Mouse (Mus musculus) MEL (cell line): Measurements from ENCODE around the gene Dgcr6. TPM values are rescaled to one million over a fixed set of nuclear protein-coding genes. Genes with fewer than 3 reads are reported as not detected.
A peak's percentile ranks its signal among the peaks of the same experiment; 100 is the strongest.

Source experiments
- DNase-seq: peaks from one replicate; pipeline ENCODE4 v3.0.0; 2011; ENCODE audit warnings: low read depth, low spot score
- H3K27ac ChIP-seq: 2 replicates; pipeline ENCODE4 v1.5.1; 2012; ENCODE audit warnings: low read depth, mild to moderate bottlenecking, control low read depth, low read length, moderate library complexity; ENCODE audit not compliant: control insufficient read depth
- H3K27me3 ChIP-seq, 2 experiments: fragments of 150-350 bp in 1 of 2; sonication (generic) in 1 of 2; 2 replicates each; pipeline ENCODE4 v1.6.1; 2012; ENCODE audit warnings: low read length in 2 of 2, mild to moderate bottlenecking in 2 of 2, improper control_type of control experiment in 1 of 2, moderate library complexity in 1 of 2; ENCODE audit not compliant: insufficient read depth in 2 of 2, control insufficient read depth in 1 of 2
- H3K36me3 ChIP-seq, 2 experiments: 2 replicates each; pipeline ENCODE4 v1.6.1; 2012 to 2014; ENCODE audit warnings: low read length in 2 of 2, improper control_type of control experiment in 1 of 2, inconsistent platforms in 1 of 2, mild to moderate bottlenecking in 1 of 2; ENCODE audit not compliant: insufficient read depth in 2 of 2, control insufficient read depth in 1 of 2
- H3K4me1 ChIP-seq, 2 experiments: fragments of 150-350 bp in 1 of 2; sonication (generic) in 1 of 2; 2 replicates each; pipeline ENCODE4 v1.6.1; 2012; ENCODE audit warnings: low read length in 2 of 2, improper control_type of control experiment in 1 of 2, mild to moderate bottlenecking in 1 of 2; ENCODE audit not compliant: insufficient read depth in 2 of 2, control insufficient read depth in 1 of 2
- H3K4me3 ChIP-seq, 2 experiments: fragments of 150-350 bp in 1 of 2; sonication (generic) in 1 of 2; 2 replicates each; pipeline ENCODE4 v1.5.1; 2012; ENCODE audit warnings: low read depth in 2 of 2, low read length in 2 of 2, mild to moderate bottlenecking in 2 of 2, moderate library complexity in 2 of 2, control low read depth in 1 of 2, improper control_type of control experiment in 1 of 2; ENCODE audit not compliant: control insufficient read depth in 1 of 2, insufficient read depth in 1 of 2
- H3K79me2 ChIP-seq: 2 replicates; pipeline ENCODE4 v1.6.1; 2012; ENCODE audit warnings: mild to moderate bottlenecking, low read length, moderate library complexity; ENCODE audit not compliant: control insufficient read depth, poor library complexity, insufficient read depth
- H3K9ac ChIP-seq: 2 replicates; pipeline ENCODE4 v1.6.1; 2012; ENCODE audit warnings: low read depth, mild to moderate bottlenecking, control low read depth, low read length, moderate library complexity; ENCODE audit not compliant: control insufficient read depth, poor library complexity, severe bottlenecking
- H3K9me3 ChIP-seq: fragments of 150-350 bp; sonication (generic); replicated peaks from 2 replicates; pipeline ENCODE4 v1.6.1; 2012; ENCODE audit warnings: mild to moderate bottlenecking, low read length, improper control_type of control experiment, moderate library complexity; ENCODE audit not compliant: insufficient read depth
- BHLHE40 ChIP-seq: IDR thresholded peaks from 2 replicates; pipeline ENCODE4 v1.6.1; 2012; ENCODE audit warnings: low read depth, mild to moderate bottlenecking, inconsistent platforms, low read length, improper control_type of control experiment, borderline replicate concordance
- CHD1 ChIP-seq: IDR thresholded peaks from 2 replicates; pipeline ENCODE4 v1.6.1; 2012; ENCODE audit warnings: low read depth, mild to moderate bottlenecking, inconsistent platforms, low read length, improper control_type of control experiment
- CTCF ChIP-seq, 3 experiments: IDR thresholded peaks in 2 of 3; conservative IDR thresholded peaks in 1 of 3; 2 replicates each; pipeline ENCODE4 v1.5.1; 2011 to 2012; ENCODE audit warnings: low read length in 3 of 3, low read depth in 2 of 3, mild to moderate bottlenecking in 2 of 3, improper control_type of control experiment in 1 of 3, inconsistent platforms in 1 of 3, mixed read lengths in 1 of 3, moderate library complexity in 1 of 3; ENCODE audit not compliant: control insufficient read depth in 1 of 3, insufficient read depth in 1 of 3, poor library complexity in 1 of 3, severe bottlenecking in 1 of 3
- E2F4 ChIP-seq: IDR thresholded peaks from 2 replicates; pipeline ENCODE4 v1.6.1; 2011; ENCODE audit warnings: low read depth, low read length, improper control_type of control experiment, borderline replicate concordance
- EP300 ChIP-seq, 2 experiments: IDR thresholded peaks; 2 replicates each; pipeline ENCODE4 v1.6.1; 2011; ENCODE audit warnings: improper control_type of control experiment in 2 of 2, low read length in 2 of 2, low read depth in 1 of 2, mild to moderate bottlenecking in 1 of 2
- ETS1 ChIP-seq: IDR thresholded peaks from 2 replicates; pipeline ENCODE4 v1.6.1; 2012; ENCODE audit warnings: low read depth, mild to moderate bottlenecking, inconsistent platforms, low read length, improper control_type of control experiment, moderate library complexity
- GABPA ChIP-seq: IDR thresholded peaks from 2 replicates; pipeline ENCODE4 v1.6.1; 2012; ENCODE audit warnings: low read depth, mild to moderate bottlenecking, inconsistent platforms, low read length, improper control_type of control experiment, moderate library complexity
- GATA1 ChIP-seq: IDR thresholded peaks from 2 replicates; pipeline ENCODE4 v1.6.1; 2011; ENCODE audit warnings: low read depth, low read length, improper control_type of control experiment
- MAZ ChIP-seq: IDR thresholded peaks from 2 replicates; pipeline ENCODE4 v1.6.1; 2012; ENCODE audit warnings: low read depth, mild to moderate bottlenecking, inconsistent platforms, low read length, improper control_type of control experiment
- MXI1 ChIP-seq: IDR thresholded peaks from 2 replicates; pipeline ENCODE4 v1.6.1; 2011; ENCODE audit warnings: mild to moderate bottlenecking, low read depth, low read length, improper control_type of control experiment
- MYB ChIP-seq: IDR thresholded peaks from 2 replicates; pipeline ENCODE4 v1.6.1; 2011; ENCODE audit warnings: mild to moderate bottlenecking, low read depth, low read length, improper control_type of control experiment
- POLR2A ChIP-seq, 2 experiments: IDR thresholded peaks; 2 replicates each; pipeline ENCODE4 v1.6.1; 2011 to 2012; ENCODE audit warnings: low read length in 2 of 2, mild to moderate bottlenecking in 2 of 2, control low read depth in 1 of 2, improper control_type of control experiment in 1 of 2, low read depth in 1 of 2, moderate library complexity in 1 of 2; ENCODE audit not compliant: control insufficient read depth in 1 of 2, insufficient read depth in 1 of 2, poor library complexity in 1 of 2
- POLR2AphosphoS5 ChIP-seq: IDR thresholded peaks from 2 replicates; pipeline ENCODE4 v1.6.1; 2012; ENCODE audit warnings: low read depth, borderline replicate concordance, mild to moderate bottlenecking, inconsistent platforms, low read length, moderate library complexity, mixed read lengths
- SIN3A ChIP-seq: IDR thresholded peaks from 2 replicates; pipeline ENCODE4 v1.6.1; 2012; ENCODE audit warnings: low read length, improper control_type of control experiment, inconsistent platforms
- TAL1 ChIP-seq: IDR thresholded peaks from 2 replicates; pipeline ENCODE4 v1.6.1; 2012; ENCODE audit warnings: mild to moderate bottlenecking, inconsistent platforms, low read length, moderate library complexity, mixed read lengths
- TCF12 ChIP-seq: IDR thresholded peaks from 2 replicates; pipeline ENCODE4 v1.6.1; 2014; ENCODE audit warnings: low read depth, mild to moderate bottlenecking, inconsistent platforms, low read length, improper control_type of control experiment, moderate library complexity
- USF1 ChIP-seq: IDR thresholded peaks from 2 replicates; pipeline ENCODE4 v1.6.1; 2014; ENCODE audit warnings: low read depth, mild to moderate bottlenecking, inconsistent platforms, low read length, improper control_type of control experiment, moderate library complexity
- polyA plus RNA-seq, 2 experiments: library from polyadenylated mRNA; stranded (reverse) in 1 of 2; unstranded in 1 of 2; fragments of >175 nt in 1 of 2; fragments of >200 nt in 1 of 2; gene quantifications; 2 replicates each; pipeline versions ENCODE4 v1.2.1 to v1.2.4; 2012; ENCODE audit warnings: low replicate concordance in 2 of 2, low read depth in 1 of 2; ENCODE audit not compliant: insufficient read length in 2 of 2, insufficient read depth in 1 of 2, missing spikeins in 1 of 2
- total RNA-seq: library from RNA; depleted of rRNA; stranded (reverse); fragments of 300-350 nt; gene quantifications from 2 replicates; pipeline ENCODE4 v1.2.3, GENCODE M21; 2012

Gene Dgcr6
- total and polyA plus RNA-seq, 3 experiments, result 66.8 to 133 TPM; not detected in 1

- no peak overlapping the region for H3K4me3 ChIP-seq
- peaks cover 3 to 8% of the 10 kb centered on the region in 2 experiments for H3K4me1 ChIP-seq
- DNase-seq, result no peak
- H3K27me3 ChIP-seq, result no peaks in the 10 kb centered on the region
- peaks cover 12% of the 10 kb centered on the region for H3K79me2 ChIP-seq
- peaks cover 0 to 4% of the 10 kb centered on the region in 2 experiments; a peak in 3 of 4 replicates for H3K36me3 ChIP-seq
- no peak overlapping the region for H3K9ac ChIP-seq
- H3K27ac ChIP-seq, result no peak overlapping the region
- TF ChIP-seq TCF12 (no peak), CTCF (IDR thresholded peaks at IDR 0.05 in 2 of 3, conservative IDR thresholded peaks at IDR 0.05 in 1 of 3; ENCODE audit: control insufficient read depth in 1 of 3, insufficient read depth in 1 of 3, low read depth in 2 of 3, low read length in 3 of 3, poor library complexity in 1 of 3, severe bottlenecking in 1 of 3) (no peak), POLR2AphosphoS5 (no peak), EP300 (IDR thresholded peaks at IDR 0.05; ENCODE audit: low read depth in 1 of 2, low read length in 2 of 2) (no peak), CHD1 (no peak), USF1 (no peak), E2F4 (no peak), BHLHE40 (no peak), ETS1 (no peak)
- H3K9me3 ChIP-seq, result no peaks in the 10 kb centered on the region
Observed at GRCm38 (mm10) chr16:18070798-18071197, 18.1 kb downstream of the Dgcr6 start.

- H3K9ac ChIP-seq, result no peak overlapping the region
- H3K27ac ChIP-seq, result no peak overlapping the region
- TF ChIP-seq POLR2A (IDR thresholded peaks at IDR 0.05; ENCODE audit: control insufficient read depth in 1 of 2, insufficient read depth in 1 of 2, low read depth in 1 of 2, low read length in 2 of 2, poor library complexity in 1 of 2) (peak in 1 of 2 experiments; percentile 15; a peak in 1 of 4 replicates), MAZ (no peak)
- TF ChIP-seq, all 39 proteins: peak for 1
- no peak overlapping the region for H3K4me3 ChIP-seq
- no peaks in the 10 kb centered on the region for H3K27me3 ChIP-seq
- no peak for DNase-seq
- H3K79me2 ChIP-seq, result peaks cover 5% of the 10 kb centered on the region; the same call in 1 of the 2 replicates
- peaks cover 3 to 10% of the 10 kb centered on the region in 2 experiments for H3K4me1 ChIP-seq
- no peaks in the 10 kb centered on the region for H3K9me3 ChIP-seq
- peaks cover 0 to 3% of the 10 kb centered on the region in 2 experiments; a peak in 3 of 4 replicates for H3K36me3 ChIP-seq
Observed at GRCm38 (mm10) chr16:18072089-18072488, 19.4 kb downstream of the Dgcr6 start.

- H3K79me2 ChIP-seq, result no peaks in the 10 kb centered on the region; the same call in 1 of the 2 replicates
- H3K27me3 ChIP-seq, result no peaks in the 10 kb centered on the region
- H3K9me3 ChIP-seq, result no peaks in the 10 kb centered on the region
- TF ChIP-seq MXI1 (0 out of 2 replicates have a peak, but pooled peaks have one; percentile 22), CHD1 (no peak), ETS1 (peak; percentile 94), GATA1 (0 out of 2 replicates have a peak, but pooled peaks have one; percentile 33), CTCF (IDR thresholded peaks at IDR 0.05 in 2 of 3, conservative IDR thresholded peaks at IDR 0.05 in 1 of 3; ENCODE audit: control insufficient read depth in 1 of 3, insufficient read depth in 1 of 3, low read depth in 2 of 3, low read length in 3 of 3, poor library complexity in 1 of 3, severe bottlenecking in 1 of 3) (no peak), SIN3A (peak; percentile 70), EP300 (IDR thresholded peaks at IDR 0.05; ENCODE audit: low read depth in 1 of 2, low read length in 2 of 2) (peak in 1 of 2 experiments; percentile 58; a peak in 2 of 4 replicates), TCF12 (peak; percentile 83), MYB (peak; percentile 49), TAL1 (0 out of 2 replicates have a peak, but pooled peaks have one; percentile 13), GABPA (no peak)
- no peak overlapping the region for H3K9ac ChIP-seq
- H3K4me3 ChIP-seq, result no peak overlapping the region
- H3K4me1 ChIP-seq, result peaks cover 3 to 10% of the 10 kb centered on the region in 2 experiments
- H3K27ac ChIP-seq, result no peak overlapping the region
- no peaks in the 10 kb centered on the region; a peak in 1 of 4 replicates for H3K36me3 ChIP-seq
- peak; percentile 57 for DNase-seq
Observed at GRCm38 (mm10) chr16:18073259-18073962, 20.8 kb downstream of the Dgcr6 start.
